23 mouse cellular contexts compared by ENCODE assay signal in genomic region chr6:117506619-117507018, GRCm38 (mm10).
DNase-seq lines count a peak whose midpoint lies in the region; ATAC-seq and TF ChIP-seq lines count a peak whose summit lies in the region.
"Had no signal": no experiment of that assay in that cellular context is flagged by ENCODE, and none has a peak within 500 bp of the region (broad histone marks: within the 10 kb centered on the region; RNA-seq: fewer than 3 reads in every experiment).

No protein-coding gene starts in this region.

- H3K27me3 ChIP-seq in kidney, embryonic 14.5 days (ENCODE audit: control insufficient read depth, insufficient read depth, low read length) = peaks cover 2% of the 10 kb centered on the region
- peaks cover 8% of the 10 kb centered on the region for H3K27me3 ChIP-seq in kidney, embryonic 16.5 days (ENCODE audit: insufficient read depth, low read length)
- H3K27me3 ChIP-seq: embryonic facial prominence, embryonic 15.5 days; forebrain, embryonic 12.5 days had no signal

- no peak for TF ChIP-seq POLR2A in embryonic fibroblast, embryonic 13.5 days (IDR thresholded peaks at IDR 0.05; ENCODE audit: low read depth, low read length)

- peaks cover 37% of the 10 kb centered on the region for H3K4me1 ChIP-seq in kidney, embryonic 14.5 days (ENCODE audit: control insufficient read depth, insufficient read depth, low read length)
- H3K4me1 ChIP-seq in kidney, embryonic 16.5 days (ENCODE audit: insufficient read depth, low read length) = peaks cover 46% of the 10 kb centered on the region
- H3K4me1 ChIP-seq in embryonic fibroblast, embryonic 13.5 days (ENCODE audit: control insufficient read depth, insufficient read depth, low read length) = peaks cover 22% of the 10 kb centered on the region
- H3K4me1 ChIP-seq: embryonic facial prominence, embryonic 13.5 days; embryonic facial prominence, embryonic 15.5 days; forebrain, embryonic 12.5 days had no signal

- no peaks in the 10 kb centered on the region for H3K9me3 ChIP-seq in kidney, embryonic 14.5 days (ENCODE audit: control insufficient read depth, low read length)
- H3K9me3 ChIP-seq in kidney, embryonic 16.5 days (ENCODE audit: low read length) = no peaks in the 10 kb centered on the region
- H3K9me3 ChIP-seq: embryonic facial prominence, embryonic 13.5 days; embryonic facial prominence, embryonic 15.5 days; forebrain, embryonic 12.5 days had no signal

- no peak overlapping the region; the same call in 1 of the 2 replicates for H3K27ac ChIP-seq in kidney, embryonic 14.5 days (ENCODE audit: low read depth, low read length)
- peak overlapping the region; percentile 20; the same call in 1 of the 2 replicates for H3K27ac ChIP-seq in kidney, embryonic 16.5 days (ENCODE audit: low read length)
- peak overlapping the region; percentile 80; the same call in 1 of the 2 replicates for H3K27ac ChIP-seq in embryonic fibroblast, embryonic 13.5 days (ENCODE audit: insufficient read depth, low read length)
- H3K27ac ChIP-seq: embryonic facial prominence, embryonic 13.5 days; embryonic facial prominence, embryonic 15.5 days; forebrain, embryonic 12.5 days had no signal

- no peak overlapping the region for H3K9ac ChIP-seq in kidney, embryonic 14.5 days (ENCODE audit: low read depth, low read length)
- H3K9ac ChIP-seq in kidney, embryonic 16.5 days (replicated peaks; ENCODE audit: low read length) = no peak overlapping the region
- H3K9ac ChIP-seq: embryonic facial prominence, embryonic 13.5 days; embryonic facial prominence, embryonic 15.5 days; forebrain, embryonic 12.5 days had no signal

- no peak overlapping the region for H3K4me2 ChIP-seq in kidney, embryonic 14.5 days (replicated peaks; ENCODE audit: low read depth, low read length)
- H3K4me2 ChIP-seq in kidney, embryonic 16.5 days (replicated peaks; ENCODE audit: low read depth, low read length) = no peak overlapping the region
- H3K4me2 ChIP-seq: embryonic facial prominence, embryonic 13.5 days; embryonic facial prominence, embryonic 15.5 days; forebrain, embryonic 12.5 days had no signal

- peak; percentile 61; the same call in 1 of the 2 replicates for ATAC-seq in kidney, embryonic 14.5 days (ENCODE audit: low FRiP score, low TSS enrichment)
- peak; percentile 58; the same call in 1 of the 2 replicates for ATAC-seq in kidney, embryonic 16.5 days (ENCODE audit: low FRiP score, low TSS enrichment)
- ATAC-seq: forebrain, embryonic 14.5 days; forebrain, embryonic 16.5 days had no signal

- no peaks in the 10 kb centered on the region for H3K36me3 ChIP-seq in kidney, embryonic 14.5 days (ENCODE audit: control insufficient read depth, insufficient read depth, low read length)
- no peaks in the 10 kb centered on the region for H3K36me3 ChIP-seq in kidney, embryonic 16.5 days (ENCODE audit: insufficient read depth, low read length)
- H3K36me3 ChIP-seq: embryonic facial prominence, embryonic 13.5 days; embryonic facial prominence, embryonic 15.5 days; forebrain, embryonic 12.5 days had no signal

- WGBS in kidney, embryonic 14.5 days = 13% methylated on average over 7 of the region's 7 CpGs
- 14% methylated on average over 7 of the region's 7 CpGs for WGBS in kidney, embryonic 16.5 days

- no peak overlapping the region for H3K4me3 ChIP-seq in kidney, embryonic 14.5 days (ENCODE audit: low read length)
- H3K4me3 ChIP-seq in kidney, embryonic 16.5 days (ENCODE audit: low read length) = no peak overlapping the region
- H3K4me3 ChIP-seq in embryonic fibroblast, embryonic 13.5 days (ENCODE audit: insufficient read depth, low read length) = no peak overlapping the region
- H3K4me3 ChIP-seq: embryonic facial prominence, embryonic 13.5 days; embryonic facial prominence, embryonic 15.5 days; forebrain, embryonic 12.5 days had no signal

- peak; percentile 75 for DNase-seq in heart, adult 11 months
- DNase-seq in heart, adult 18-20 months = no peak
- DNase-seq in kidney, adult 9 months = no peak
- no peak for DNase-seq in kidney, postnatal 14 days
- DNase-seq in gastrocnemius, postnatal 4 days (ENCODE audit: low spot score in 2 of 2) = no peak
- DNase-seq: adrenal gland, adult 2 months; adrenal gland, postnatal 10 days; adrenal gland, postnatal 25 days; cerebellum, adult 11 months; cerebellum, adult 18-20 months; cerebellum, adult 8-10 months; cerebellum, adult 9-11 months; cerebellum, postnatal 14 days; cerebellum, postnatal 36 days; embryo, embryonic 11 days had no signal

- no peak for TF ChIP-seq CTCF in embryonic fibroblast, embryonic 13.5 days (IDR thresholded peaks at IDR 0.05; ENCODE audit: borderline replicate concordance, insufficient read depth, low read length)
